Mouse (Mus musculus): Measurements from ENCODE around the gene Akr7a5.

Akr7a5 gene

DNA sequence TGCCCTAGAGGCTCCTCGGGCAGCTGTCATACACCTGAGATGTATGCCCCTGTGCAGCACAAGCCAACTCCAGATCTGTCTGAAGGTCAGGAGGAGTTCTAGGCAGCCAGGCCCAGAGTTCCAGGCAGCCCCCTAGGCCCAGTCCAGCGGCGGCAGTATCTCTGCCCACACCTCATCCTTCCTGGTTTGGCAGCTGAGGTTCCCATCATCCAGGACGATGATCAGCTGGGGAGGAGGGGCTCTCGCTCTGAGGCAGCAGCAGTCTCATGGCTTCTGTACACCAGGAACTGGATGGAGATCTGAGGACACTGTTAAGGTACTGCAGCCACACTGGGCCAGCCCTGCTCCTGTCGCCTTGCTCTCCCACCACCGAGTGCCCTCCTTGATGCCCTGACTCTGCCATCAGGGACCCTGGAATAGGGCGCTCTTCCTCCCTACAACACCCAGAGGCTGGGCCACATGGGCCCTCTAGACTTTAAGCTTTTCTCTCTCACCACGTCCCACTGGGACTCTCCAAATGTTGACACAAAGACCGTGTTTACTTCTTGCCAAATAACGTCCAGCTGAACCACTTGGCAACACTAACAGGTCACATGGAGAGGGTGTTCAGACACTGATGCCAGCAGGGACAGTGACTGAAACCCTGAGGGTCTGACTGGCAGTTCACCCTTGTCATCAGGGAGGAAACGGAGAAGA, 11.7 kb upstream of the Akr7a5 start:
- DNase-seq (ENCODE audit: extremely low spot score, low spot score): no peak

DNA sequence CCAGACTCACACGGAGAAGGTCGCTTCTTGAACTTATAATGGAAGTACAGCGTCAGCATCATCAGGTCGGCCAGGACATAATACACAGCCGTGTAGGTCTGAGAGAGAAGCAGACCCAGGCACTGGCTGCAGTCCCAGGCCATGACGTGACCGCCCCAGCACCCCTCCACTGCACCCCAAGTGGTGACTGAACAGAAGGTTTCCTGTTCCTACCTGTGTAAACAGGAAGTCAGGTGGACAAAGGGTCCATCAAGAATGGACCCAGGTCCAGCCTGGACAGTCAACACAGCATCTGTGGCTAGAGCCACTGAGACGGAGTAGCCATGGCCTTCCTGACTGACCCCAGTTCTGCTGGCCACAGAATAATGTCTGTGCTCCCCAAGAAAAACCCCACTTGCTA, 8.8 kb upstream of the Akr7a5 start:
- DNase-seq (ENCODE audit: extremely low spot score, low spot score): no peak

DNA sequence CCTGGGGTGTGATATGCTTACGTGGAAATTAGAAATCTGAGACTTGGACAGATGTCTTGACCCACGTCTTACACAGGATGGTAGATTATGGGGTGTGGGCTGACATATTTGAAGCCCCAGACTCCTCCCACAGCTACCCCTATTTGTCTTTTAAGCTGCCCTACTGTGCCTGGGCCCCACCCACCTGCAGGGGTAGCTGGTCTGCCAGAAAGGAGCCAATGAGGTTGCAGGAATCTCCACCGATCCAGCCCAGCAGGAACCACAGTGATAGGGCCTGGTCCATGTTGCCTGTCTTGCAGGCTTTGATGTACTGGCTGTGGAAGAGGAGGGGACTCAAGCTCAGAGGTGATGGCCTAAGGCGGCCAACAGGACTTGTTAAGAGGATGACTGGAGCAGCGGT, 8.3 kb upstream of the Akr7a5 start:
- no peak for DNase-seq (ENCODE audit: extremely low spot score, low spot score)

DNA sequence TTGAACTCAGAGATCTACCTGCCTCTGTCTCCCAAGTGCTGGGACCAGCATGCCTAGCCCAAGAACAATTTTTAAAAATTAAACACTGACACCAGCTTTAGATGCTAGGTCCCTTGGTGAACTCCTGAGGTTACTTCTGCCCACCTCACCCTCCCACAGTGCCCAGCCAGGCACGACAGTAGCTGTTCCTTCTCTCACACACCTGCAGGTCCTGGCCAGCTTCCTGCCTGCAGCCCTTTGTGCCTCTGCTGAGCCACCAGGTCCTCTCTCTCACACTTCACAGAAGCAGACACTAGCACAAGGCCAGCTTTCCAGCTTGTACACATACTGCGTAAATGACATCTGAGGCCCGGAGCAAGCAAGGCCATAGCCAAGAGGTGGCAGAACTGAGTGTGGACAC, 5.0 kb upstream of the Akr7a5 start:
- DNase-seq (ENCODE audit: extremely low spot score, low spot score): no peak

DNA sequence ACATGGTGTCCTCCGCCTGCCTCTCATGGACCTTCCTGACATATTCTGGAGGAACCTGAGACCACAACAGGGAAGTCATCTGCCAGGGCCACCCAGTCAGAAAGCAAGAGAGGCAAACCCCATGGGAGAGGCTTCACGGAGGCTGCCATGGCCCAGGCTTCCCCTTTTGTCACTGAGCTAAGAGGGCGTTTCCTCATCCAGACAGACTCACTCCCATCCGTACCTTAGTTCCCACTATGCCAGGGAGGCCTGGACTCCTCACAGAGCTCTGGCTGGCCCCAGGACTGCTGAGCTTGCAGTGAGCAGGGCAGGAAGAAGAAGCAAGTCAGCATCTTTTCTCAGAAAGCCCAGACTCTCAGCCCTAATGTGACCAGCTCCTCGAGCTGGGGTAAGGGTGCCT, 2.6 kb upstream of the Akr7a5 start:
- no peak for DNase-seq (ENCODE audit: extremely low spot score, low spot score)

DNA sequence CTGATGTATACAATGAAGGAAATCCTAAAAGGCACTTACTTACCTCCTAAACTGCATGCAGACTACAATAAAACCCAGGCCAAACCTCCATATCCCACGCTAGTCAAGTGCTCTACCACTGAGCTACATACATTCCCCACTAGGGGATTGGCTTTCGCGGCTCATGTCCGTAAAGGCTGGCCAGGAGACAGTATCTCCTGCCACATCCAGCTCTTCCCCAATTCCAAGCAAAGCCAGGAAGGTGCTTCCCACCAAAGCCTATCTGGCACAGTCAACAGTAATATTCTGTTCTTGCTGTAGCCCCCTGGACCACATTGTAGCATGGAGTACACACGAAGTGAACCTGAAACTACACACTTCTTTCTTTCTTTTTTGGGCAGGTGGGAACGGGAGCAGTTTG, 893 bp upstream of the Akr7a5 start:
- DNase-seq (ENCODE audit: extremely low spot score, low spot score): no peak

DNA sequence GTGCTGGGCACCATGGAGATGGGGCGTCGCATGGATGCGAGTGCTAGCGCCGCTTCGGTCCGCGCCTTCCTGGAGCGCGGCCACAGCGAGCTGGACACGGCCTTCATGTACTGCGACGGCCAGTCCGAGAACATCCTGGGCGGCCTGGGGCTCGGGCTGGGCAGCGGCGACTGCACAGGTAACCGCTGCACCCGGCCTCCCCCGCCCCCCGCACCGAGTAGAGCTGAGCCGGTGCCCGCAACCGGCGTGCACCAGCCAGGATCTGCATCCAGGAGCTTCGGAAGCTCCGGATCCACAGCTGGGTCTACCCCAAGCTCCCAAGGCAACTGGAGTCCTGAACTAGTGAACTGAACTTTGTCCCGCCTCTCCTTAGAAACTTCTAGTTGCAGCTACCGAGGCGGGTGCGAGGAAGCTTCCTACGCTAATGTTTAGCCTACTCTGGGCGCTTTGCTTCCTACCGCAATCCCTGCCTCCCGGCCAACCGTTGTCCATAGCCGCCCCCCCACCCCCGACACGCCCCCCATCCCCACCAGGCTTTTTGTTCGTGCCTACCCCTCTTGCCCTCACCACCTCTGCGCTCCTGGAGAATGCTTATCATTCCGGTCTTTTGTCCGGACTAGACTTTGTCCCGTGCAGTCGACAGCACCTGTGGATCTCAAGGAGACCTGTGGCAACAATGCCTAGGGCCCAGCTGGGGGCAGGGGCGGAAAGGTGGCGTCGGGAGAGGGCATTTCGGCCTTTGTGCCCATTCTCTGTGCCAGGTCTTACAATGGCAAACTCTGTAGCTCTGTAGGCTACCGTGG, 556 bp downstream of the Akr7a5 start:
- no peak for DNase-seq (ENCODE audit: extremely low spot score, low spot score)

DNA sequence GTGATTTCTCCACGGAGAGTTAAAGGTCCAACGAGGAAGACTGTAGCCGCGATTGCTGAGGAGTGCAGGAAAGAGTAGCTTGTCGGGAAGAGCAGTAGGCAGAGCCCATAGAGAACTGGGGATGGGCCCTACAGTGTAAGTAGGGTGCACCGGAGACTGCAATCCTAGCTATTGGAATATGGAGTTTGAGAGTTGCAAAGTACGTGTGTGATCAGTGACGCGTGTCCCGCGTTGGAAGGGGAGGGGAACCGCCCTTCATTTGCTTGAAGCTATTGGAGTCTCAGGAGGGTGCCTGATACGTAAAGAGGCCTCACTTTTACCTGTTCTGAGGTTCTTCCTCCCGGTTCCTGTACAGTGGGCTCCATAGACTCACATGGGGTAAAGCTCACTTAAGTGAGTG, 1.2 kb downstream of the Akr7a5 start:
- DNase-seq (ENCODE audit: extremely low spot score, low spot score): no peak

DNA sequence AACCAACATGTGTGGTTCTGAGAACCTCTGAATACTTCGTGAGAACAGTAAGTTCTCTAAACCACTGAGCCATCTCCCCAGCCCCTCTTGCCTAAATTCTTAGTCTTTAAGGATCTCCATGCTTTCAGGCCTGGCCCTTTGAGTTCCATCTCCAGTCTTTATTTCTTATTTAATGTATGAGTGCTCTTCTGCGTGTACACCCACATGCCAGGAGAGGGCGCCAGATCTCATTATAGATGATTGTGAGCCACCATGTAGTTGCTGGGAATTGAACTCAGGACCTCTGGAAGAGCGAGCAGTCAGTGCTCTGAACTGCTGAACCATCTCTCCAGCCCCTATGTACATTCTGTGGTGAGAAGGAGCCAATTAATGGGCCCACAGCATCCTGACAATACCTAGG, 2.1 kb downstream of the Akr7a5 start:
- no peak for DNase-seq (ENCODE audit: extremely low spot score, low spot score)

DNA sequence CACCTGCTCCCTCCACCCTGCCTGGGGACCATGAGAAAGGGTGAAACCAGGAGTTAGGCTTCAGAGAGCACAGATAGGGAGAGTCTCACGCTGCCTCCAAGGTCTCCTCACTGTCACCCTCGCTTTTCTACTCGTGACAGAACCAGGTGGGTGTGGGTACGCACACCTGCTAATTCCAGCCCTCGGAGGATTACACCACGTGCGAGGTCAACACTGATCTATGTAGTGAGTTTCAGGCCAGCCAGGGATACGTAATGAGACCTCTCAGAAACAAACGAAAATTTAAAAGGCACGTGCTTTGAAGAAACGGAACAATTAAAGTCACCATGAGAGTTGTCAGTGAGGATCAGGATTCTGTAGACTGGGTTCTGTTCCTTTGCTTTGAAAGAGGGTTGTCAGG, 7.9 kb downstream of the Akr7a5 start:
- DNase-seq (ENCODE audit: extremely low spot score, low spot score): no peak

DNA sequence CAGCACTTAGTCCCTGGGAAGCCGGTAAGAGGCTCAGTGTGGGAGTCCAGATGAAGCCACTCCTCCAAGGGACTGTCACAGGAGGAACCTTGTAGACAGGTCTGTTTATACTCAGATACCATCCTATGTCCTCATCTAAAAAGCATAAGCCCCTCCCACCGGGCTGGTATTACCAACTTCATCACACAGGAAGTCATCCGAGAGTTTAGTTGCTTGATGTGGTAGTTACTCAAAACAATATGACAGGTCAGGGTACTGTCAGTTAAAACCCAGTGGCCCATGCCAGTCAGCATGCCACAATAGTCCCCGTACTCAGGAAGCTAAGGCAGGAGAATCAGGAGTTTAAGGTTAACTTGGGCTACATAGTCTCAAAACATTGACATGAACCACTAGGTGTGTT, 9.2 kb downstream of the Akr7a5 start:
- no peak for DNase-seq (ENCODE audit: extremely low spot score, low spot score)

DNA sequence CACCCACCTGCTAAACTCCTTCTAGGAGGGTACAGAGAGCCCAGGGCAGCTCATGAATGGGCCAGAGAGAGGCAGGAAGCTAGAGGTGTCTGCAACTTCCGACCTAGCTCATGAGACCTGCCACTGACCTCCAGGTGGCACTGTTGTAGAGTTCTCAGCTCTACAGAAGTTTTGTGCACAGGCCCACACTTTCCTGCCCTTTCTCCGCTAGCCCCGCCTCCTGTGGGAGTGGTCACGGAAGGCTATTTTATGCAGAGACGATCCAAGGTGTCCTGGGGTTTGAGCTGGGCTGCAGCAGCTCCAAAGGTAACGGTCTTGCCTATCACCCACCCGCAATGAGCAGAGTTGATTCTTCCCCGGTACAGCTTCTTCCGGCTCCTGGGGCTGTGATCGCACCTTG, 20.1 kb downstream of the Akr7a5 start:
- DNase-seq (ENCODE audit: extremely low spot score, low spot score): peak; percentile 64

DNA sequence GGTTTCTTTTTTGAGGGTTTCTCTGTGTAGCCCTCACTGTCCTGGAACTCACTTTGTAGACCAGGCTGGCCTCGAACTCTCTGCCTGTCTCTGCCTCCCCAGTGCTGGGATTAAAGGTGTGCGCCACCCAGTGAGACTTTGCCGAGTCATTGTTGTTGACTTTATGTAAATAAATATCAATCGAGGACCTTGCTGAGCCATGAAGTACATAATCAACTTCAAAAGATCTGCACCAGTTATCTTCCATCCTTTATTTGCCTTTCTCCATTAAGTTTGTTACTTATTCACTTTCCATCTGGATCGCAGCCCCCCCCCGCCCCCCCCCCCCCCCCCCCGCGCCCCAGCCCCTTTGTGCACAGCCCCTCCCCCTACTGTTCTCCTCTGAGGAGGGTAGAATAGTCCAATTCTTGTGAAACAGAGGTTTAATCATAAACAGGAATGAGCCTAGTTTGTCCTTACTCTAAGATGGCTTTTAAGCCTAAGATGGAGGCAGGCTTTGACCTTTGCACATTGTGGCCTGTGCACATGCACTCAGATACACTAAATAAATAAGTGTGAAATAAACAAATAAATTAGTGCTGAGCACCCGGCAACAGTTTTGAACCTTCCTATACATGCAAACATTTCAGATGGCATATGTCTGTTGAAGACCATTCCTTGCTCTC, 24.2 kb downstream of the Akr7a5 start:
- no peak for DNase-seq (ENCODE audit: extremely low spot score, low spot score)

DNA sequence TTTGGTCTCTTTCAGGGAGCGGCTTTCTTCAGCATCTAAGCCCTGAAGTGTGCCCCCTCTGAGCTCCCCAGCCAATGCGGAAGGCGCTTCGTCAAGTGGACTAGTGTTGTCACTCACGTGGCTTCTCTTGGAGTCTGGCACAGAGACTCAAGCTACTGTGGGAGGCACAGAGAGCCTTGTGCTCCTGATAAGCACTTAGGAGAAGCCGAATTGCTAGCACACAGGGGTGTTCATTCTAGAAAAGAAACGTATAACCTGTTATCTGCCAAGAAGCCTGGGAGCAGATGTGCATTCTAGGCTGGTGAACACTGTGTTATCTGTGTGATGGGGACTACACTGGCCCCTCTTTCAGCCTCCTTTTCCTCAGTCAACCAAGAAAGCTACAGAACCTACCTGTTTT, 25.0 kb downstream of the Akr7a5 start:
- DNase-seq (ENCODE audit: extremely low spot score, low spot score): no peak

DNA sequence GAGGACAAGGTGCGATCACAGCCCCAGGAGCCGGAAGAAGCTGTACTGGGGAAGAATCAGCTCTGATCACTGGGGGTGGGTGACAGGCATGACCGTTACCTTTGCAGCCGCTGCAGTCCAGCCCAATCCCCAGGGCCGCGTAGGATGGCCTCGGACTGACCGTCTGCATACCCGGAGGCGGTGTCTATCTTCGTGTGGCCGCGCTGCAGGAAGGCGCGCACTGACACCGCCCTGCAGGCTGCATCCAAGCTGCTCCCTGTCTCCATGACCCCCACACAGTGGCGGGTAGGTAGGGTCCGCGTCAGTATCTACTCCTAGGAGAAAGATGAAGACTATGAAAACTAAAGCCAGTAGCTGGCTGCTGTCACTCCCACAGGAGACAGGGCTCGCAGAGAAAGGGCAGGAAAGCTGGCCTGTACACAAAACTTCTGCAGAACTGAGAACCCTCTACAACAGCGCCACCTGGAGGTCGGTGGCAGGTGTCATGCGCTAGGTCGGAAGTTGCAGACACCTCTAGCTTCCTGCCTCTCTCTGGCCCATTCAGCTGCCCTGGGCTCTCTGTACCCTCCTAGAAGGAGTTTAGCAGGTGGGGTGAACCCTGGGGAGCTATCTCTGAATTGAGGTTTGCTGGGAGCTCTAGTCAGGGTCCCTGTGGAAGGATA, 26.4 kb downstream of the Akr7a5 start:
- peak; percentile 78 for DNase-seq (ENCODE audit: extremely low spot score, low spot score)

DNA sequence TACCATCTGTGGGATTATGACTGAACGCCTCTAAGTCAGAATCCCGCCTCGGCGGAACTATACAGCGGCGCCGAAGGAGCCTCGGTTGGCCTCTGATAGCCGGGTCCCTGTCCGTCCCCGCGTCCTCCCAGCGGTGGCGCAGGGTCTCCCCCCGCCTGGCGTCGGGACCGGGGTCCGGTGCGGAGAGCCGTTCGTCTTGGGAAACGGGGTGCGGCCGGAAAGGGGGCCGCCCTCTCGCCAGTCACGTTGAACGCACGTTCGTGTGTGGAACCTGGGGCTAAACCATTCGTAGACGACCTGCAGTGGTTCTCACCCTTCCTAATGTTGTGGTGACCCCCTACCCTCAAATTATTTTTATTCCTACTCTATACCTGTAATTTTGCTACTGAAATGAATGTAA, 27.6 kb downstream of the Akr7a5 start:
- no peak for DNase-seq (ENCODE audit: extremely low spot score, low spot score)

DNA sequence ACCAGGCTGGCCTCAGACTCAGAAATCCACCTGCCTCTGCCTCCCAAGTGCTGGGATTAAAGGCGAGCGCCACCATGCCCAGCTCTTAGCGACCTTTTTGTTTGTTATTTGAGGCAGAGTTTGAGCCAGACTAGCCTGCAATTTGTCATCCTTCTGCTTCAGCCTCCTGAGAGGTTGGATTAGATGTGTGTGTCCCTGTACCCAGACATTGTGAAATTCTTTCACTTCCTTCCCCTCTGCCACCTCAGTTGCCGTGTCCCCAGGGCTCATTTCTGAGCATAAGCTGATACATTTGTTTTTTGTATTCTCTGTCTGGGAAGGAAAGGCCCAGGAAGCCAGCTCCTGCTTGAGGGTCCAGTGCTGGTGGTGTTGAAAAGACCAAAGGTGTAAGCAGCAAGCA, 30.3 kb downstream of the Akr7a5 start:
- no peak for DNase-seq (ENCODE audit: extremely low spot score, low spot score)

DNA sequence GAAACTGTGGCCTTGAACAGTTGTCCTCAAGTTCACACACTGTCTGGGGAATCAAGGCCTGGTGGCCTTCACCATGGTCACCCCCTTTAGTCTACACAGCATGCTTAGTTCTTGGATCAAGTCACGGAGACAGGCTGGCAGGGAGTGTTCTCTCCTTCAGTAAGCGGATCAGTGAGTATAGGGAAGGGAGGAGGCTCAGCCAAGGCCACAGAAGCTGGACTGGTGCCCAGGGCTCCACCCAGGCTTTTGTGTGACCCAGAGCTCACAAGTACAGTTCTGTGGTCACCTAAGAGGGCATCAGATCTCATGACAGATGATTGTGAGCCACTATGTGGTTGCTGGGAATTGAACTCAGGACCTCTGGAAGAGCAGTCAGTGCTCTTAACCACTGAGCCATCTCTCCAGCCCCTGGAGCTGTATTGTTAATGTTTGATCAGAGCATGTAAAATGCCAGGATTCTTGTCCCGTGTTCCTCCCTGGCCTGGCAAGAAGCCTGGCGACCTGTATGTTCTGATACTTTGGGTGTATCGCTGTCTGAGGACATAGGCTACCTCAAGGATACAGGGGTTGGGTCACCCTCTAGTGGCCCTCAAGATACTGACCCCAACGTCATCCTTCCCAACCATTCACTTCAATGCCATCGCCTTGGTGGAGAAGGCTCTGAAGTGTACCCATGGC, 31.2 kb downstream of the Akr7a5 start:
- no peak for DNase-seq (ENCODE audit: extremely low spot score, low spot score)

DNA sequence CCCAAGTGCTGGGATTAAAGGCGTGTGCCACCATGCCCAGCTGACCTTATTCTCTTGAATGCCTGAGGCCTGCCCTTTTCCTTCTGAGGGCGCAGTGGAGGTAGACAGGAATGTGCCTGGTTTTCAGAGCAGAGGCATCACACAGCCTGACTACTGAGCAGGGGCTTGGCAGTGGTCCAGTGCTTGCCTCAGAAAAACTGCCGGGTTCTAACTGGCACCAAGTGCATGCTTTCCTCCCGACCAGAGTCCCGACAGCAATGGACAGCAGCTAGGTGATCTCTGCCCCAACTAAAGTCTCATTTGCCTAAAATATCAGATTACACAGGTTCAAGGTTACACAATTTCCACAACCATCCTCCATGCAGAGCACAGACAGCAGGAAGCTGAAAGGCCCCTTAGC, 33.2 kb downstream of the Akr7a5 start:
- no peak for DNase-seq (ENCODE audit: extremely low spot score, low spot score)

DNA sequence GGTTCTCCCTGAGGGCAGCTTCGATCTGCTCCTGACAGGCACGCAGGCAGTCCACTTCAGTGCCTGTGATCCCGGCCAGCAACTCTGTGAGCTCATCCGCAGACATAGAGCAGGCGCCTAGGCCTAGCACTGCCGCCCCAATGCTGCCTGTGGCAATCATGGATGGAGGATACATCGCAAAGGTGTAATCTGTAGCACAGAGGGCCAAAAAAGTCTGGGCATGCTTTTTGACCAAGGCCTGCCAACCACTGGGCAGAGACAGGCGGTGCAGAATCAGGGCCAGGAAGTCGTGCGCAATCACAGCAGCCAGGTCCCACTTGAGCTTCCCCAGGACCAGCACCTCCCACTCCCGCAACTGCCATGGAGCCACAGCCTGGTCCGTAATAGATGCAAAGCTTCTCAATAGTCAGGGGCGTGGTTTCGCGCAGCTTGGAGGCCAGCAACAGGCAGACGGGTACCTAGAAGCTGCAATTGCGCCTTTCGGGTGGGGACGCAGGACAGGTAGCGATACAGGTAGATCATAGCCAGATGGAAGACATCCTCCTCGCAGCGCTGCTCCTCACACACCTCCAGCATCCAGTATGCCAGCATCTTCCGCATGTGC, 35.0 kb downstream of the Akr7a5 start:
- DNase-seq (ENCODE audit: extremely low spot score, low spot score): no peak
